Mouse (Mus musculus): ENCODE data around the gene Bbx. TPM values are rescaled to one million over a fixed set of nuclear protein-coding genes. Genes with fewer than 3 reads are reported as not detected.

Gene Bbx
- polyA plus RNA-seq, 1 experiment from 2014 or later, result 50.4 TPM

DNA sequence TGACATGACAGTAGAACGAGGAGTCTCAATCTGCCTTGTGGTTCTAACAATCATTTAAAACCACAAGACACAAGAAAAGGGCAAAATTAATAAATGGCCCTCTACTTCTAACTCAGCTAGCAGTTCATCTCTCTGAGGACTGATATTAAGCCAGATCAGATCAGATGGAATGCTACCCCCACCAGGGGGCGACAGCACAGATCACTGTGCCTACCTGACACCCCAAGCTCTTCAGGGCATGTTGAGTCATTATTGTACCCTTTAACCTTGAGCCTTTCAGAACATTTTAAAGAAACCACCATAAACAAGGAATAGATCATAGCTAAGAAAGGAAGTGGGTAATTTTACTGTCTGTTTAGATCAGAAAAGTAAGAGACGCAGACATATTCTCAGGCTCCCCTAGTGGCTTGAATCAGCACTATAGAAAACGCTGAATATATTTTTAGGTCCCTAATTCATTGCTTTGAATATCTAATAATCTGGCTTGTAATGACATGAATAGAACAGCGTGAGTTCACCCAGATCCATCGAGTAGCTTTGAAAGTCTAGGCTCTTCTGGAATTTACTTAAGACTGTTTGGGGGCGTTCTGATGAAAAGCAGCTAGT lies 230.5 kb downstream of the Bbx start:
- no peak overlapping the region for H3K4me3 ChIP-seq (ENCODE audit: low read depth, low read length)
- no peaks in the 10 kb centered on the region for H3K27me3 ChIP-seq (ENCODE audit: control insufficient read depth, insufficient read depth, low read length)
- H3K9ac ChIP-seq (replicated peaks; ENCODE audit: low read depth, low read length), result no peak overlapping the region
- no peaks in the 10 kb centered on the region for H3K9me3 ChIP-seq (ENCODE audit: control insufficient read depth, low read depth, low read length)
- ATAC-seq (ENCODE audit: insufficient number of reproducible peaks, insufficient read depth, low FRiP score, low read depth), result no peak
- 85% methylated on average over 7 of the region's 7 CpGs for WGBS
- no peaks in the 10 kb centered on the region for H3K4me1 ChIP-seq (ENCODE audit: control insufficient read depth, insufficient read depth, low read length)
- H3K4me2 ChIP-seq (replicated peaks; ENCODE audit: low read depth, low read length), result no peak overlapping the region
- H3K27ac ChIP-seq (ENCODE audit: low read length), result no peak overlapping the region
- H3K36me3 ChIP-seq (ENCODE audit: control insufficient read depth, insufficient read depth, low read length), result peaks cover 11% of the 10 kb centered on the region

DNA sequence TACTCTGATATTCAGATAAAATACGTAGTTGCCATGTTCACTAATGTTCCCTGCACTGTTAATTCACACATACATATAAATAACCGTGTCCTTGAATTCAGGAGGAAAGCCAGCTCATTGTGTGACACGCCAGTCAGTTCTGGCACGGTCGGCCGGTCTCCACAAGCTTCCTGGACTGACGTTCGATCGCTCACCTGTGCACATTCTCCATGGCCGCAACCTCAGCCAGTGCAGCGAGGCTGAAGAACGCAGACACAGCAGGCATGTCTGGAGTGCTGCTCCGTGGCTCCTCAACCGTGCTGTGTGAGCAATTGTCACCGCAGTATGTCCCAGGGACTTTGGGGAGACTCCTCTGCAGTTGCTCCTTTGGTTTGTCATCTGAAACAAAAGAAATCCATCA lies 232.0 kb downstream of the Bbx start:
- H3K9me3 ChIP-seq (ENCODE audit: control insufficient read depth, low read depth, low read length), result no peaks in the 10 kb centered on the region
- no peaks in the 10 kb centered on the region for H3K27me3 ChIP-seq (ENCODE audit: control insufficient read depth, insufficient read depth, low read length)
- ATAC-seq (ENCODE audit: insufficient number of reproducible peaks, insufficient read depth, low FRiP score, low read depth), result no peak
- no peak overlapping the region for H3K9ac ChIP-seq (replicated peaks; ENCODE audit: low read depth, low read length)
- H3K27ac ChIP-seq (ENCODE audit: low read length), result no peak overlapping the region
- H3K4me2 ChIP-seq (replicated peaks; ENCODE audit: low read depth, low read length), result no peak overlapping the region
- WGBS, result 97% methylated on average over 15 of the region's 15 CpGs
- no peak overlapping the region for H3K4me3 ChIP-seq (ENCODE audit: low read depth, low read length)
- H3K36me3 ChIP-seq (ENCODE audit: control insufficient read depth, insufficient read depth, low read length), result peaks cover 13% of the 10 kb centered on the region
- H3K4me1 ChIP-seq (ENCODE audit: control insufficient read depth, insufficient read depth, low read length), result no peaks in the 10 kb centered on the region

DNA sequence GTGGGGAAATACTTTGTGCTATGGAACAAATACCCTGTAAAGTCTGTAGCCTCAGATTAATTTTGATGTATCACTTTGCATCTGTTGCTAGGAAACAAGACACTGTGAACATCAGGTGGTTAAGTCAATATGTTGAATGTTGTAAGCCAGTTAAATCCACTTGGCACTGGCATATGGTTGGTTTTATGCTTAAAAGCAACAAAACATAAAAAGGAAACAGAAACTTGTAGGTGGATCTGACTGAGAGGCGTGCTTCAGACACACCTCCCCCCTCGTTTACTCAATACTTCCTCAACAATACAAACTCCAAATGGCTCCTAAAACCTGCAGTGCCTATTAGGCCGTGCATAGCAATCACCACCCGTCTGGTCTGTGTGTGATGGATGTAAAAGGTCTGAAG lies 236.1 kb downstream of the Bbx start:
- Histone ChIP-seq H3K9me3 (ENCODE audit: control insufficient read depth, low read depth, low read length) (no peaks in the 10 kb centered on the region), H3K27me3 (ENCODE audit: control insufficient read depth, insufficient read depth, low read length) (no peaks in the 10 kb centered on the region), H3K36me3 (ENCODE audit: control insufficient read depth, insufficient read depth, low read length) (peaks cover 16% of the 10 kb centered on the region), H3K4me1 (ENCODE audit: control insufficient read depth, insufficient read depth, low read length) (no peaks in the 10 kb centered on the region), H3K4me2 (replicated peaks; ENCODE audit: low read depth, low read length) (no peak overlapping the region), H3K9ac (replicated peaks; ENCODE audit: low read depth, low read length) (no peak overlapping the region), H3K27ac (ENCODE audit: low read length) (no peak overlapping the region), H3K4me3 (ENCODE audit: low read depth, low read length) (no peak overlapping the region)
- no peak for ATAC-seq (ENCODE audit: insufficient number of reproducible peaks, insufficient read depth, low FRiP score, low read depth)
- WGBS, result 67% methylated on average over 4 of the region's 4 CpGs

DNA sequence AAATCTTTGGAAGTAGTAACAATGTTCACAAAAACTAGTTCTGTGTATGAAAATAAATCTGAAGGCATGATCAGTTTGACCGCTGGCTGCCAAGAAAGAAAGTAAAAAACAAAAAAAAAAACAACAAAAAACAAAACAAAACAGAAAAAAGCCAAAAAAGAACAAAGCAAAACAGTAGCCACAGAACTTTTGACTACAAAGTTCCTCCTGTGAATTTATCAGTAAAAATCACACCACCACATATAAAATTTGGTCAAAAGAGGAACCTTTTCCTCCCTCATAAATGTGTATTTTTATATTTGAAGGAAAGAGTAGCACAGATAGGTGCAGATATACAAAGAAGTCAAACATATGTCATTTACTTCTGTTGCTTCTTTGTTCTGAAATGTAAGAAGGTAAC lies 239.6 kb downstream of the Bbx start:
- H3K27ac ChIP-seq (ENCODE audit: low read length), result no peak overlapping the region
- peaks cover 6% of the 10 kb centered on the region; the same call in 1 of the 2 replicates for H3K36me3 ChIP-seq (ENCODE audit: control insufficient read depth, insufficient read depth, low read length)
- no peaks in the 10 kb centered on the region for H3K4me1 ChIP-seq (ENCODE audit: control insufficient read depth, insufficient read depth, low read length)
- H3K4me2 ChIP-seq (replicated peaks; ENCODE audit: low read depth, low read length), result no peak overlapping the region
- H3K9me3 ChIP-seq (ENCODE audit: control insufficient read depth, low read depth, low read length), result no peaks in the 10 kb centered on the region
- H3K9ac ChIP-seq (replicated peaks; ENCODE audit: low read depth, low read length), result no peak overlapping the region
- H3K27me3 ChIP-seq (ENCODE audit: control insufficient read depth, insufficient read depth, low read length), result no peaks in the 10 kb centered on the region
- no peak for ATAC-seq (ENCODE audit: insufficient number of reproducible peaks, insufficient read depth, low FRiP score, low read depth)
- H3K4me3 ChIP-seq (ENCODE audit: low read depth, low read length), result no peak overlapping the region
- 100% methylated on average over 1 of the region's 1 CpGs for WGBS

DNA sequence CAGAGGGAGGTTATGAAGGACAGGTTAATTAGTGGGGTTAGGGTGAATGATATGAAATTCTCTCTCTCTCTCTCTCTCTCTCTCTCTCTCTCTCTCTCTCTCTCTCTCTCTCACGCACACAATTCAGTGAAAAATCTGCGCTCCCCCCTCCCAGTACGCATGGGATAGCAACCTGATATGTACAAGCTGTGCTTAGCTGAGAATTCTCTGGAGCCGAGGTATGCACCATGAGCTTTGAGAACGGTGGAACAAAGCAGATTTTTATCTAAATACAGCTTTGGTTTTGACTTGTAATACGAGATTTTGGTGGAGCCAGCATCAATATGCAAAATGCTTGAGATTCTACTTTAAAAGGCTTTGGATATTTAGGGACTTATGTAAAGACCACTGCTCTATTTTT lies 243.1 kb downstream of the Bbx start:
- no peaks in the 10 kb centered on the region for H3K9me3 ChIP-seq (ENCODE audit: control insufficient read depth, low read depth, low read length)
- no peak overlapping the region for H3K4me3 ChIP-seq (ENCODE audit: low read depth, low read length)
- ATAC-seq (ENCODE audit: insufficient number of reproducible peaks, insufficient read depth, low FRiP score, low read depth), result no peak
- peaks cover 3% of the 10 kb centered on the region; the same call in 1 of the 2 replicates for H3K36me3 ChIP-seq (ENCODE audit: control insufficient read depth, insufficient read depth, low read length)
- H3K27ac ChIP-seq (ENCODE audit: low read length), result no peak overlapping the region
- H3K9ac ChIP-seq (replicated peaks; ENCODE audit: low read depth, low read length), result no peak overlapping the region
- H3K4me1 ChIP-seq (ENCODE audit: control insufficient read depth, insufficient read depth, low read length), result 0 out of 2 replicates have a peak, but pooled peaks cover 3% of the 10 kb centered on the region
- no peaks in the 10 kb centered on the region for H3K27me3 ChIP-seq (ENCODE audit: control insufficient read depth, insufficient read depth, low read length)
- 21% methylated on average over 6 of the region's 6 CpGs for WGBS
- H3K4me2 ChIP-seq (replicated peaks; ENCODE audit: low read depth, low read length), result no peak overlapping the region

DNA sequence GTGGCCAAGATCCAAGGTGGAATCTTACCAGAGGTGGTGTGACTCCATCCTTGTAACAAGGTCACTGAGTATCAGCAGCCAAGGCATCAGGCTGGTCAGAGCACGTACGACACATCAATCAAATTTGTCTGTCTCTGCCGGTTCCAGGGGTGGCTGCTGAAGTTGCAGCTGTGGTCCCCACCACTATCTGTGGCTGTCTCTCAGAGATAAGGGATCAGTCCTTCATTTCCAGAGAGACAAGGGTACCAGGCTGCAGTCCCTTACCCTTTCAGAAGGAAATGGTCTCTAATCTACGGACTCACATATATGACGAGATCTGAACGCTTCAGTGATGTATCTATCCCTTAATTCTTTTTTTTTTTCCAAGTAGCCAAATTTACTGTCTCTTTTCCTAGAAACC lies 245.6 kb downstream of the Bbx start:
- Histone ChIP-seq H3K36me3 (ENCODE audit: control insufficient read depth, insufficient read depth, low read length) (no peaks in the 10 kb centered on the region), H3K9me3 (ENCODE audit: control insufficient read depth, low read depth, low read length) (no peaks in the 10 kb centered on the region), H3K4me2 (replicated peaks; ENCODE audit: low read depth, low read length) (no peak overlapping the region), H3K9ac (replicated peaks; ENCODE audit: low read depth, low read length) (no peak overlapping the region), H3K4me3 (ENCODE audit: low read depth, low read length) (no peak overlapping the region), H3K27ac (ENCODE audit: low read length) (no peak overlapping the region), H3K27me3 (ENCODE audit: control insufficient read depth, insufficient read depth, low read length) (no peaks in the 10 kb centered on the region), H3K4me1 (ENCODE audit: control insufficient read depth, insufficient read depth, low read length) (0 out of 2 replicates have a peak, but pooled peaks cover 3% of the 10 kb centered on the region)
- ATAC-seq (ENCODE audit: insufficient number of reproducible peaks, insufficient read depth, low FRiP score, low read depth), result no peak
- WGBS, result 63% methylated on average over 6 of the region's 6 CpGs

DNA sequence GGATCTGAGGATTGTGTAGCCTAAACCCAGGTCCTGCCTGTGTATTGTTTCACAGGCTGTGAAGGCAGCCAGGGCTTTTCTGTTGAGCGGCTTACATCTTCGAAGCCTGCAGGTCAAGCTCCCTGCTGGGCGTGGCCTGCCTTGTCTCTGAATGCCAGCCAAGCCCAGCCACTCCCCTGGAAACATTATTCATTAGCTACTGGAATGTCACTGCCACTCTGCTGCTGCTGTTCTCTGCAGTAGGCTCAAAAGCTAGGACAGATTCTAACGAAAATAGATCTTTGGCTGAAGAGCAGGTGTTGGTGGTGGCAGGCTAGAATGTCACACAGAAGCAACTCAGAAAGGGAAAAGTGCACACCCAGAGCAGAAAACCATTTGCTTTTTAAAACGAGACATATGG lies 247.1 kb downstream of the Bbx start:
- Histone ChIP-seq H3K4me2 (replicated peaks; ENCODE audit: low read depth, low read length) (no peak overlapping the region), H3K27me3 (ENCODE audit: control insufficient read depth, insufficient read depth, low read length) (no peaks in the 10 kb centered on the region), H3K9ac (replicated peaks; ENCODE audit: low read depth, low read length) (no peak overlapping the region), H3K4me3 (ENCODE audit: low read depth, low read length) (no peak overlapping the region), H3K9me3 (ENCODE audit: control insufficient read depth, low read depth, low read length) (no peaks in the 10 kb centered on the region), H3K36me3 (ENCODE audit: control insufficient read depth, insufficient read depth, low read length) (no peaks in the 10 kb centered on the region), H3K4me1 (ENCODE audit: control insufficient read depth, insufficient read depth, low read length) (0 out of 2 replicates have a peak, but pooled peaks cover 3% of the 10 kb centered on the region), H3K27ac (ENCODE audit: low read length) (no peak overlapping the region)
- WGBS, result 14% methylated on average over 5 of the region's 5 CpGs
- peak; percentile 72; the same call in 1 of the 2 replicates for ATAC-seq (ENCODE audit: insufficient number of reproducible peaks, insufficient read depth, low FRiP score, low read depth)

DNA sequence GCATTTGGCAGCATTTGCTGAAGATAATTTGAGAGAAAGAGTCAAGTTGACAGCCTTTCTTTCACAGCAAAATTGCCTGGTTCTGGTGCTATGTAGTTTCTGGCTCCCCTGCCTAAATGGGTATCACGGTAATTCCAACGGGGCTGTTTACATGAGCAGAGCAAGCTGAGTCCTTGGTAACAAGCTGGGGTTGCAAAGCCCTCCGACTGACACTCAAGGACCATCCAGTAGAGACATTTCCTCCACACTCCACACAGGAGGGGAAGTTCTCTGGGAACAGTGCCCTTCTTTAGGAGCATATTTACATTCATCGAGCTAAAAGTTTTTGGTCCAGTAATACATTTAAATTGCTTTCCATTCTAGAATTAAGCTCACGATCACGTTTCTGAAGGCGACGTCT lies 249.2 kb downstream of the Bbx start:
- Histone ChIP-seq H3K4me1 (ENCODE audit: control insufficient read depth, insufficient read depth, low read length) (0 out of 2 replicates have a peak, but pooled peaks cover 3% of the 10 kb centered on the region), H3K9ac (replicated peaks; ENCODE audit: low read depth, low read length) (no peak overlapping the region), H3K36me3 (ENCODE audit: control insufficient read depth, insufficient read depth, low read length) (no peaks in the 10 kb centered on the region), H3K4me3 (ENCODE audit: low read depth, low read length) (no peak overlapping the region), H3K27ac (ENCODE audit: low read length) (no peak overlapping the region), H3K27me3 (ENCODE audit: control insufficient read depth, insufficient read depth, low read length) (no peaks in the 10 kb centered on the region), H3K9me3 (ENCODE audit: control insufficient read depth, low read depth, low read length) (no peaks in the 10 kb centered on the region), H3K4me2 (replicated peaks; ENCODE audit: low read depth, low read length) (no peak overlapping the region)
- 73% methylated on average over 8 of the region's 8 CpGs for WGBS
- ATAC-seq (ENCODE audit: insufficient number of reproducible peaks, insufficient read depth, low FRiP score, low read depth), result no peak

DNA sequence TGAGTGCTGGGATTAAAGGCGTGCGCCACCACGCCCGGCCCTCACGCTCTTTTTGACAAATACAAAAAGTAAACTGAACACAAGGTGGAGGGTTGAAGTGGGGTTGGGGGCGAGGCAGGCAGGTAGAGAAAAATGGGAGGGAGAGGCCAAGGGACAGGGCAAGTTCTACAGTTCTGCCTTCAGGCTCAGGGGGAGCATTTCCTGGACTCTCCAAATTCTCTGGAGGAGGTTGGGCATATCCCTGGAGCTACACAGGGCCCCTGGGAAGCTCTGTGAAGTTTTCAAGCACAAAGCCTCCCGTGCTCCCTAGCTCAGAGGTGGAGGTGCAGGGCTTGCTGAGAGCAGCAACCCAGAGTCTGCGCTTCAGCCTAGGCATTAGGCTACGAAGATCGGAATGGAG lies 249.6 kb downstream of the Bbx start:
- no peak overlapping the region for H3K27ac ChIP-seq (ENCODE audit: low read length)
- no peaks in the 10 kb centered on the region for H3K36me3 ChIP-seq (ENCODE audit: control insufficient read depth, insufficient read depth, low read length)
- H3K27me3 ChIP-seq (ENCODE audit: control insufficient read depth, insufficient read depth, low read length), result no peaks in the 10 kb centered on the region
- 0 out of 2 replicates have a peak, but pooled peaks cover 3% of the 10 kb centered on the region for H3K4me1 ChIP-seq (ENCODE audit: control insufficient read depth, insufficient read depth, low read length)
- no peaks in the 10 kb centered on the region for H3K9me3 ChIP-seq (ENCODE audit: control insufficient read depth, low read depth, low read length)
- 86% methylated on average over 10 of the region's 10 CpGs for WGBS
- H3K9ac ChIP-seq (replicated peaks; ENCODE audit: low read depth, low read length), result no peak overlapping the region
- no peak overlapping the region for H3K4me3 ChIP-seq (ENCODE audit: low read depth, low read length)
- no peak overlapping the region for H3K4me2 ChIP-seq (replicated peaks; ENCODE audit: low read depth, low read length)
- ATAC-seq (ENCODE audit: insufficient number of reproducible peaks, insufficient read depth, low FRiP score, low read depth), result no peak

Measured in stomach, embryonic 14.5 days (tissue).